Mouse (Mus musculus): ENCODE measurements around the gene Smco1. TPM values are rescaled to one million over a fixed set of nuclear protein-coding genes. Genes with fewer than 3 reads are reported as not detected.

Gene Smco1
- total RNA-seq, 2 experiments from 2014 or later, result 0.22 TPM; not detected in 1

DNA sequence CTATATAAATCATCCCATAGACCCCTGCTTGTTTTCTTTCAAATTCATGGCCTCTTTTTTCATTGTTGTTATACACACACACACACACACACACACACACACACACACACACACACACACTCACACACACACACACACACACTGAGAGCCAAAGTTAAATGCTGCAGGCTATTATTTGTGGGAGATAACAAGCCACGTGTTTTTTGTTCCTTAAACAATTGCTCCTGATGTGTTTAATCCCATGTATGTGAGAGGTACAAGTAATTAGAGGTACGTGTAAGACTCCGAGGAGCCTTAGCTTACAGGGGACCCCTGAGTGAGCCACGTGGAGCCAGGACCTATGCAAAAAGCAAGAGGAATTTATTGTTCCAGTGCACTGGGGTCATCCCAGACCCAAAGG, 40.7 kb downstream of the Smco1 start:
- DNase-seq (ENCODE audit: low spot score in 2 of 2), result no peak

- no peak for DNase-seq (ENCODE audit: low spot score in 2 of 2)
Measured at GRCm38 (mm10) chr16:32312386-32312785, 41.1 kb downstream of the Smco1 start.

DNA sequence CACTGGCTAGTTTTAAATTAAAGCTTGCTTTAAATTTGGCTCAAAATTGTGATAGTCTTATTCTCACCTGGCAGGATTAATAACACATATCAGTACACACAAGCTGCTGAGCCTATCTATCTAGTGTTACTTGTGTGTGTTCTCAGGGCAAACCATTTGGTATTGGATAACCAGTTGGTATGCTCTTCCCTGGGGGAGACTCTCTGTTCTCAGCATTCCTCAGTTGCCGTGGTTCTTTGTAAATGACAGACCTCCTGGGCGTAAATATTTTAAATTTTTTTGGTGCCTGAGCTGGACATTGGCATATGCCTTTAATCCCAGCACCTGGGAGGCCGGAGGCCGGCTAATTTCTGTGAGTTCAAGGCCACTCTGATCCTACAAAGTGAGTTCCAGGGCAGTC, 41.6 kb downstream of the Smco1 start:
- DNase-seq (ENCODE audit: low spot score in 2 of 2), result no peak

DNA sequence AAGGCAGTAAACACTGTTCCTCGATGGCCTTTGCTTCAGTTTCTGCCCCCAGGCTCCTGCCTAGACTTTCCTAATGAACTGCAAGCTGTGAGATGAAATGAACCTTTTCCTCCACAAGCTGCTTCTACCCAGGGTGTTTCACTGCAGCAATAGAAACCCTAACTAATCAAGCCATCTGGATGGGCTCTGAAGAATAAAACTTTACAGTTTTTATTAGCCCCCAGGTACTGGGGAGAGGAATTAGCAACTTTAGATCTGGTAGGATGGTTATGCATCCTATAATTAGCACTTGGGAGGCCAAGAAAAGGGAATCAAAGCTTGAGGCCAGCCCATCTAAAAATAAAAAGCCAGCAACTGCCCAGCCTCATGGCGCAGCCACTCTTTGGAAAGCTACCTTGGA, 45.3 kb downstream of the Smco1 start:
- no peak for DNase-seq (ENCODE audit: low spot score in 2 of 2)

GRCm38 (mm10) chr16:32323953-32324352, 52.7 kb downstream of the Smco1 start:
- DNase-seq (ENCODE audit: low spot score in 2 of 2), result no peak

Small RNA genes lying within 50 kb of the gene (microRNA-seq; reads per million reads assigned to microRNA genes)
- 0 reads per million in 2 experiments for gene Mir1946a (ENCODE audit: borderline number of aligned reads in 2 of 2)

Other genes starting within 250 kb of the Smco1 start
- gene Pak2, start 192.1 kb upstream of the Smco1 start, total RNA-seq (2021), result 10 to 100 TPM; 59.2 to 65.6 TPM
- 10 to 100 TPM; 29.2 to 30.3 TPM for gene Pigx, start 171.7 kb upstream of the Smco1 start, total RNA-seq (2021)
- gene Cep19, start 171.7 kb upstream of the Smco1 start, total RNA-seq (2021), result 1 to 10 TPM; 8.4 to 9.2 TPM
- gene Nrros, start 105.9 kb upstream of the Smco1 start, total RNA-seq (2021), result 1 to 10 TPM; 4.6 to 7.4 TPM
- not detected for gene Bex6, start 91.6 kb upstream of the Smco1 start, total RNA-seq (2021)
- 10 to 100 TPM; 13.6 to 16.2 TPM for gene Fbxo45, start 24.3 kb upstream of the Smco1 start, total RNA-seq (2021)
- gene Wdr53, start 24.2 kb upstream of the Smco1 start, total RNA-seq (2021), result 10 to 100 TPM; 12.5 to 14.1 TPM
- gene Rnf168, start 6.0 kb downstream of the Smco1 start, total RNA-seq (2021), result 10 to 100 TPM; 18.9 to 26.9 TPM
- 10 to 100 TPM; 38.0 to 54.8 TPM for gene Ubxn7, start 60.8 kb downstream of the Smco1 start, total RNA-seq (2021)
- 1 to 10 TPM in 1 of 2 experiments, under 1 TPM in 1; 0.33 to 1.3 TPM for gene Tm4sf19, start 129.0 kb downstream of the Smco1 start, total RNA-seq (2021)
- gene Tctex1d2, start 148.2 kb downstream of the Smco1 start, total RNA-seq (2021), result 1 to 10 TPM; 5.0 to 5.6 TPM
- 10 to 100 TPM; 74.2 to 88.0 TPM for gene Pcyt1a, start 159.5 kb downstream of the Smco1 start, total RNA-seq (2021)
- gene Slc51a, start 216.4 kb downstream of the Smco1 start, total RNA-seq (2021), result not detected
- not detected for gene Zdhhc19, start 224.8 kb downstream of the Smco1 start, total RNA-seq (2021)